Mouse (Mus musculus) midbrain, postnatal 0 days (tissue): Measurements from ENCODE around the gene Focad. TPM values are rescaled to one million over a fixed set of nuclear protein-coding genes. Genes with fewer than 3 reads are reported as not detected.
A peak's percentile ranks its signal among the peaks of the same experiment; 100 is the strongest.

Experiments
- ATAC-seq: fragments of 200-750 bp; cut with Nextera tagmentation; 2 replicates; pipeline ENCODE4 v1.8.0; 2017; ENCODE audit warnings: moderate number of reproducible peaks, mild to moderate bottlenecking, moderate TSS enrichment, moderate library complexity; ENCODE audit not compliant: low FRiP score
- DNase-seq: peaks from one replicate; pipeline ENCODE4 v3.0.0-alpha.2; 2015; ENCODE audit warnings: low spot score
- H3K27ac ChIP-seq: fragments of 300-500 bp; sonication (generic); 2 replicates; pipeline ENCODE4 v1.5.1; 2014; ENCODE audit warnings: low read depth, mild to moderate bottlenecking, low read length, mixed read lengths
- H3K27me3 ChIP-seq: fragments of 300-500 bp; sonication (generic); 2 replicates; pipeline ENCODE4 v1.6.1; 2014; ENCODE audit warnings: low read length, control low read depth, mixed read lengths; ENCODE audit not compliant: insufficient read depth
- H3K36me3 ChIP-seq: fragments of 300-500 bp; sonication (generic); 2 replicates; pipeline ENCODE4 v1.6.1; 2014; ENCODE audit warnings: low read length, control low read depth, mixed read lengths; ENCODE audit not compliant: insufficient read depth
- H3K4me1 ChIP-seq: fragments of 300-500 bp; sonication (generic); 2 replicates; pipeline ENCODE4 v1.6.1; 2014; ENCODE audit warnings: mild to moderate bottlenecking, control low read depth, antibody characterized with exemption, low read length, mixed read lengths; ENCODE audit not compliant: insufficient read depth
- H3K4me2 ChIP-seq: fragments of 300-500 bp; sonication (generic); 2 replicates; pipeline ENCODE4 v1.6.1; 2014; ENCODE audit warnings: low read depth, mild to moderate bottlenecking, low read length, mixed read lengths; ENCODE audit not compliant: poor library complexity, severe bottlenecking
- H3K4me3 ChIP-seq: fragments of 300-500 bp; sonication (generic); 2 replicates; pipeline ENCODE4 v1.5.1; 2014; ENCODE audit warnings: low read depth, mild to moderate bottlenecking, low read length, moderate library complexity
- H3K9ac ChIP-seq: fragments of 300-500 bp; sonication (generic); replicated peaks from 2 replicates; pipeline ENCODE4 v1.6.1; 2014; ENCODE audit warnings: mild to moderate bottlenecking, low read length, moderate library complexity, mixed read lengths; ENCODE audit not compliant: poor library complexity, severe bottlenecking
- H3K9me3 ChIP-seq: fragments of 300-500 bp; sonication (generic); 2 replicates; pipeline ENCODE4 v1.6.1; 2016; ENCODE audit warnings: low read length, control low read depth
- CTCF ChIP-seq: IDR thresholded peaks from 2 replicates; pipeline ENCODE4 v1.5.1; 2016; ENCODE audit warnings: antibody characterized with exemption, mild to moderate bottlenecking
- WGBS: fragments of 180-500 bp; shearing (Covaris S2); extraction: QIAGEN DNeasy Blood & Tissue Kit; methylation state at CpG from one replicate; pipeline ENCODE4 v1.1.7; 2014; 5-methylcytosine and 5-hydroxymethylcytosine counted together
- polyA plus RNA-seq: library from polyadenylated mRNA; unstranded; fragments of >200 nt; fragmentation: Nextera tagmentation; extraction: Ambion mirVana; gene quantifications from 2 replicates; pipeline ENCODE4 v1.2.1, GENCODE M21; 2015
- total RNA-seq: library from RNA; depleted of rRNA; stranded (reverse); fragments of >200 nt; gene quantifications from 2 replicates; pipeline ENCODE4 v1.2.3, GENCODE M21; 2014

The Focad gene
- total and polyA plus RNA-seq, 2 experiments from 2014 or later: 9.0 to 36.9 TPM

GRCm38 (mm10) chr4:88245494-88245893 is 151.1 kb downstream of the Focad start:
- no peak for TF ChIP-seq CTCF

GRCm38 (mm10) chr4:88261349-88261748 is 166.9 kb downstream of the Focad start:
- no peak overlapping the region for H3K9ac ChIP-seq
- no peaks in the 10 kb centered on the region for H3K36me3 ChIP-seq
- no peak overlapping the region for H3K4me3 ChIP-seq
- no peak for TF ChIP-seq CTCF
- no peak overlapping the region for H3K27ac ChIP-seq
- 93% methylated on average over 5 of the region's 5 CpGs for WGBS
- H3K27me3 ChIP-seq: no peaks in the 10 kb centered on the region
- H3K9me3 ChIP-seq: no peaks in the 10 kb centered on the region
- no peak for ATAC-seq
- DNase-seq: no peak
- H3K4me2 ChIP-seq: no peak overlapping the region
- peaks cover 3% of the 10 kb centered on the region; the same call in 1 of the 2 replicates for H3K4me1 ChIP-seq

More at GRCm38 (mm10) chr4:88245494-88245893, 151.1 kb downstream of the Focad start:
- H3K9me3 ChIP-seq: no peaks in the 10 kb centered on the region
- DNase-seq: no peak
- no peak overlapping the region for H3K4me3 ChIP-seq
- H3K4me1 ChIP-seq: no peaks in the 10 kb centered on the region
- no peaks in the 10 kb centered on the region for H3K27me3 ChIP-seq
- WGBS: 84% methylated on average over 4 of the region's 4 CpGs
- no peak overlapping the region for H3K4me2 ChIP-seq
- no peak overlapping the region for H3K27ac ChIP-seq
- no peak overlapping the region for H3K9ac ChIP-seq
- ATAC-seq: no peak
- no peaks in the 10 kb centered on the region for H3K36me3 ChIP-seq

- H3K27me3 ChIP-seq: no peaks in the 10 kb centered on the region
- DNase-seq: no peak
- no peak for TF ChIP-seq CTCF
- H3K4me3 ChIP-seq: no peak overlapping the region
- H3K27ac ChIP-seq: no peak overlapping the region
- no peak for ATAC-seq
- H3K9ac ChIP-seq: no peak overlapping the region
- peaks cover 3% of the 10 kb centered on the region; the same call in 1 of the 2 replicates for H3K4me1 ChIP-seq
- 36% methylated on average over 1 of the region's 1 CpGs for WGBS
- no peak overlapping the region for H3K4me2 ChIP-seq
- H3K36me3 ChIP-seq: no peaks in the 10 kb centered on the region
- H3K9me3 ChIP-seq: no peaks in the 10 kb centered on the region
Observed at GRCm38 (mm10) chr4:88264536-88264935, 170.1 kb downstream of the Focad start.

- no peaks in the 10 kb centered on the region for H3K36me3 ChIP-seq
- no peak overlapping the region for H3K27ac ChIP-seq
- no peak for DNase-seq
- H3K9ac ChIP-seq: no peak overlapping the region
- no peaks in the 10 kb centered on the region for H3K27me3 ChIP-seq
- H3K4me1 ChIP-seq: no peaks in the 10 kb centered on the region
- H3K9me3 ChIP-seq: no peaks in the 10 kb centered on the region
- 73% methylated on average over 7 of the region's 7 CpGs for WGBS
- H3K4me3 ChIP-seq: no peak overlapping the region
- no peak for TF ChIP-seq CTCF
- ATAC-seq: no peak
- no peak overlapping the region for H3K4me2 ChIP-seq
Observed at GRCm38 (mm10) chr4:88270408-88271067, 176.1 kb downstream of the Focad start.

GRCm38 (mm10) chr4:88275571-88276041 is 181.2 kb downstream of the Focad start:
- H3K4me3 ChIP-seq: no peak overlapping the region
- no peaks in the 10 kb centered on the region for H3K9me3 ChIP-seq
- H3K4me2 ChIP-seq: no peak overlapping the region
- peak overlapping the region; percentile 43; the same call in 1 of the 2 replicates for H3K27ac ChIP-seq
- WGBS: 44% methylated on average over 6 of the region's 6 CpGs
- DNase-seq (no peak), ATAC-seq (no peak)
- H3K27me3 ChIP-seq: no peaks in the 10 kb centered on the region
- no peak for TF ChIP-seq CTCF
- H3K4me1 ChIP-seq: no peaks in the 10 kb centered on the region
- H3K9ac ChIP-seq: no peak overlapping the region
- no peaks in the 10 kb centered on the region for H3K36me3 ChIP-seq

GRCm38 (mm10) chr4:88276058-88276734 is 181.8 kb downstream of the Focad start:
- H3K4me2 ChIP-seq: no peak overlapping the region
- 78% methylated on average over 4 of the region's 4 CpGs for WGBS
- no peaks in the 10 kb centered on the region for H3K4me1 ChIP-seq
- H3K27ac ChIP-seq: no peak overlapping the region
- no peaks in the 10 kb centered on the region for H3K36me3 ChIP-seq
- no peaks in the 10 kb centered on the region for H3K9me3 ChIP-seq
- DNase-seq: no peak
- H3K4me3 ChIP-seq: no peak overlapping the region
- H3K9ac ChIP-seq: no peak overlapping the region
- TF ChIP-seq CTCF: no peak
- no peaks in the 10 kb centered on the region for H3K27me3 ChIP-seq
- ATAC-seq: no peak
